Mouse (Mus musculus): ENCODE measurements around the gene Mta3. TPM values are rescaled to one million over a fixed set of nuclear protein-coding genes. Genes with fewer than 3 reads are reported as not detected.
"Not testable (repeated sequence)": the region's sequence is repeated elsewhere in the genome, so short reads cannot be mapped to it uniquely, and the experiment has no call there.

Gene Mta3
- total RNA-seq, 4 experiments from 2014 or later: 17.6 to 19.6 (median 18.6) TPM

- DNase-seq (ENCODE audit: low spot score): no peak
Measured at GRCm38 (mm10) chr17:83708891-83709290, 2.9 kb downstream of the Mta3 start.

- not testable (repeated sequence) for DNase-seq (ENCODE audit: low spot score)
Measured at GRCm38 (mm10) chr17:83709517-83709916, 3.6 kb downstream of the Mta3 start.

- no peak for DNase-seq (ENCODE audit: low spot score)
Measured at GRCm38 (mm10) chr17:83710639-83711038, 4.7 kb downstream of the Mta3 start.

- no peak for DNase-seq (ENCODE audit: low spot score)
Measured at GRCm38 (mm10) chr17:83712341-83712740, 6.4 kb downstream of the Mta3 start.

GRCm38 (mm10) chr17:83720449-83720848, 14.5 kb downstream of the Mta3 start:
- no peak for DNase-seq (ENCODE audit: low spot score)

GRCm38 (mm10) chr17:83721157-83721556, 15.2 kb downstream of the Mta3 start:
- DNase-seq (ENCODE audit: low spot score): no peak

GRCm38 (mm10) chr17:83723064-83723463, 17.1 kb downstream of the Mta3 start:
- no peak for DNase-seq (ENCODE audit: low spot score)

GRCm38 (mm10) chr17:83726496-83726895, 20.5 kb downstream of the Mta3 start:
- no peak for DNase-seq (ENCODE audit: low spot score)

GRCm38 (mm10) chr17:83727707-83728106, 21.7 kb downstream of the Mta3 start:
- no peak for DNase-seq (ENCODE audit: low spot score)

- DNase-seq (ENCODE audit: low spot score): no peak
Measured at GRCm38 (mm10) chr17:83729029-83729428, 23.1 kb downstream of the Mta3 start.

GRCm38 (mm10) chr17:83730123-83730522, 24.2 kb downstream of the Mta3 start:
- DNase-seq (ENCODE audit: low spot score): no peak

GRCm38 (mm10) chr17:83732166-83732629, 26.2 kb downstream of the Mta3 start:
- DNase-seq (ENCODE audit: low spot score): peak; percentile 58

GRCm38 (mm10) chr17:83732801-83733200, 26.8 kb downstream of the Mta3 start:
- DNase-seq (ENCODE audit: low spot score): peak; percentile 50

- DNase-seq (ENCODE audit: low spot score): no peak
Measured at GRCm38 (mm10) chr17:83736701-83737100, 30.7 kb downstream of the Mta3 start.

GRCm38 (mm10) chr17:83737775-83738174, 31.8 kb downstream of the Mta3 start:
- no peak for DNase-seq (ENCODE audit: low spot score)

- DNase-seq (ENCODE audit: low spot score): no peak
Measured at GRCm38 (mm10) chr17:83740135-83740676, 34.2 kb downstream of the Mta3 start.

GRCm38 (mm10) chr17:83741243-83741642, 35.3 kb downstream of the Mta3 start:
- no peak for DNase-seq (ENCODE audit: low spot score)

GRCm38 (mm10) chr17:83744231-83744824, 38.4 kb downstream of the Mta3 start:
- no peak for DNase-seq (ENCODE audit: low spot score)

- no peak for DNase-seq (ENCODE audit: low spot score)
Measured at GRCm38 (mm10) chr17:83747405-83748160, 41.6 kb downstream of the Mta3 start.

GRCm38 (mm10) chr17:83750216-83750950, 44.4 kb downstream of the Mta3 start:
- DNase-seq (ENCODE audit: low spot score): no peak

- no peak for DNase-seq (ENCODE audit: low spot score)
Measured at GRCm38 (mm10) chr17:83753112-83753899, 47.3 kb downstream of the Mta3 start.

Measured in heart, adult 8-10 months (tissue).